Mouse (Mus musculus): Measurements from ENCODE around the gene Serpinb5.
A peak's percentile ranks its signal among the peaks of the same experiment; 100 is the strongest.
"Not testable (repeated sequence)": the region's sequence is repeated elsewhere in the genome, so short reads cannot be mapped to it uniquely, and the experiment has no call there.

The Serpinb5 gene

DNA sequence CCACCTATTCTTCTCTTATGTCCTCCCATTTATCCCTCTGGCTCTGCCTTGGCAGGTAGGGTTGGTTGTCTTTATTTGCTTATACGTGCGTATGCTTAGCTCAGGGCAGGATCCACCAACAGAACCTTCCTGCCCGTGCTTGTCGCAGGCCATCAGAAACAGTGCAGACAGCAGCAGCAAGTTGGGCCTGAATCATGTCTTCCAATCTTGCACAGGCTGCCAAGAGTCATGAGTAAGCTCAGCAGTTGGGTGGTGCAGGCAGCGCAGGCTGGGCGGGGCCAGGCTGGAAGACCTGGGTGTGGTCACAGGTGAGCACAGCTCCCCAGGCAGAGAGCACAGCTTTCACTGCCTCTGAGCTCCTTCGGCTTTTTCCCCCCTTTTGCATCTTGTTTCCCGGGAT lies at the start of gene Serpinb5:
Serpinb5 (plus strand) TSS at position 327 of the 400 bp plus-strand sequence.
- no peak for DNase-seq (ENCODE audit: inconsistent ontology term)

DNA sequence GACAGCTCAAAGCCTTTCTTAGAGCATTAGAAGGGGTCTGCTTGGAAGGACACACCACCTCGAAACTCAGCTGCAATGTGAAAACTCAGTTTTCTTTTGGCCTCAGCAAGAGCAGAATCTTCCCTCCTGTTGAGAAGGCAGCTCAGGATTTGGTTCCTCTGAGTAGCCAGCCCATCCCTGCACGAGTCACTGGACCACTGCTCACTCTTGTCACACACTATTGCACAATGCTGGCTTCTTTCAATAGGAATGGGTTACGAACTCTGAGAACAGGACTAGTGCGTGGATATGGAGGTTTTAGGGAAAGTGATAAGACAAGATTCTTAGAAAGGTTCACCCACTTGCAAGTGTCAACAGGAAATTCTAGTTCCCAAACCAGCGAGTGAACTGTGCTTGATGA lies 46.1 kb upstream of the Serpinb5 start:
- DNase-seq (ENCODE audit: inconsistent ontology term): no peak

DNA sequence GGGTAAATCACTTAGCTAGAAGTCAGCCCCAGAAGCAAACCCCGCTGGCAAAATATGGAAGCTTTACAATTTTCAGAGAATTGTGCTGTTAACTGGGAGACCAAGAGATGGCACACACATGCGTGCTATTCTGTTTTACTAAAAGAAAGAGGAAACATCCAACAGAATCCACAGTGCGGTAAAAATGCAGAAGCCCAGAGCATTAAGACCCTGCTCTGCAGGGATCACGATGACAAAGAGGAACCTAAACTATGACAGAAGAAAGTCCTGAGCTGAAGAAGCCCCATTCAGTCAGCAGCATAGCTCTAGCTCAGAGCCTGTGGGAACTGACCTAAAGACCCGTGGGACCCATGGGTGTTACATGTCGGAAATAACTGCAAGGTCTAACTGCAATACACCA lies 45.7 kb upstream of the Serpinb5 start:
- no peak for DNase-seq (ENCODE audit: inconsistent ontology term)

DNA sequence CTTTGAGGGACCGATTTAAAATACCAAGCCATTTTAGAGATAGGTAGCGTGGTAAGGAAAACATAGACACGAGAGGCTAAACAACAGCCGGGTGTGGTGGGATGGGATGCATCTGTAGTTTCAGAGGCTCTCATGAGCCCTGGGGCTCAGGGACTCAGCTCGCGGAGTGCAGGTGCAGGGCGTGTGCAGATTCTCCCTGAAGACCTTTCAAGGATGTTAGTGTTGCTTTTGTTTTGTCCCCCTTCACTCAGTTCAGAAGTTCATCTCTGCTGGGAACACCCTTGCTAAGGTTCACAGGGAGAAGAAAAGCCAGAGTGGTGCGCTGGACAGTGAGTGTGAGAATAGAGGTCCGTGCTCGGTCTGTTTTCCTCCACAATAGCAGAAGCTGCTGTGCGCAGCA lies 44.2 kb upstream of the Serpinb5 start:
- no peak for DNase-seq (ENCODE audit: inconsistent ontology term)

DNA sequence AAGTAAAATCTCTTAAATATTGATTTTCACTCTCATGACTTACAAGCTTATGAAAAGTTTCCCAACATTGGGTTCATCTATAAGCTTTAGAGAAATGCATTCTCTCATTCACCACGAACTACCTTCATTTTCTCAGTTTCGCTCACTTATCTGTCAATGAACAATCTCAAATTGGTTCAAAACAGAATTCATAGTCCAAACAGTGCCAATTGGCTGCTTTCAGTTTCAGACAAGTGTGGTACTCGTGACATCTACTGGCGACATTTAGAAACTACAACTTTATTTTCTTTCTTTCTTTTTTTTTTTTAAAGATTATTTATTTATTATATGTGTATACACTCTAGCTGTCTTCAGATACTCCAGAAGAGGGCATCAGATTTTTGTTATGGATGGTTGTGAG lies 42.6 kb upstream of the Serpinb5 start:
- DNase-seq (ENCODE audit: inconsistent ontology term): peak; percentile 25

DNA sequence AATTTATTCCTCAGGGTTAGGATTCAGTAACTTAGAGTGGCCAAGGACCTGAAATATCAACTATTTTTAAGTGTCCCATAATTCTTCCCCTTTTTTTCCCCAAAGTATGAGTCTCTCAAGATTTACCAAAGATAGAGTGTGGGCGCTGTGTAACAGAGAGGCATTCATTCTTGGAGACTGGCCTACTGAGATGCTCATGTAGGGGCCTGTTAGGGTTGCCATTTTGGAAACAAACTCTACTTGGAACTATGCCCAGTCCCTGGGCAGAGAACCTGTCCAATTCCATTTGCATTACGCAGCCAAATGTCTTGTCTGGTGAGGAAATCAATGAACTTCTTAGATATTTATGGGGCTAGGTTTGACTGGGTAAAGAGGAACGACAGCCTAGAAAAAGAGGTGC lies 38.7 kb upstream of the Serpinb5 start:
- DNase-seq (ENCODE audit: inconsistent ontology term): peak; percentile 69

DNA sequence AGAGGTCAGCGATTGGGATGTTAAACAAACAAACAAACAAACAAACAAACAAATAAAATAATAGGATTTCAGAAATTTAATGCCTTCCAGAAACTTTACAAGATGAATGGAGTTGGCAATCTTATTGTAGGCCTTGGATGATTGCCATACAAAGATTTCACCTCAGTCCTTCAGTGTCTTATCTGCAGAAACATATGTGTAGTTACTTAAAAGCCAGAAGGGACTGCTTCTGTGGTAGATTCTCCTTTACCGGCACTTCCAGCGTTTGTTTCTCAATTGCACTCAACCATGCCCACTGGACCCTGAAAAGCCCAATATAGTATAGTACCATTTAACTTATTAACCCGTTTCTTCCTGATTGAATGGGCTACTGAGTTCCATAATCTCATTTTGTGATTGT lies 32.2 kb upstream of the Serpinb5 start:
- DNase-seq (ENCODE audit: inconsistent ontology term): no peak

DNA sequence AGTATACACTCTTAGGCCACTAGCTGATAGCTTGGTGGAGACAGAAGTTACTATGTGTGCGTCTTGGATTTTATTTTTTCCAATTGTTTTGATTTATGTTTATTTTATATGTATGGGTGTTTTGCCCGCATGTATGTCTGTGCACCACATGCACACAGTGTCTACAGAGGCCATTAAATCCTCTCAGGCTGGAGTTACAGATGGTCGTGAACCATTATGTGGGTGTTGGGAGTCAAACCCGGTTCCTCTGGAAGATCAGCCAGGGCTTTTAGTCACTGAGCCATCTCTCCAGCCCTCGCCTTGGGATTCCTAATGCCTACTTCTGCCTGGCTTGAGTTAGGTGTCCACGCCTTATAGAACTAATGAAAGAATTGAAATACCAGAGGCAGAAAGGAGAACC lies 4.6 kb downstream of the Serpinb5 start:
- DNase-seq (ENCODE audit: inconsistent ontology term): no peak

DNA sequence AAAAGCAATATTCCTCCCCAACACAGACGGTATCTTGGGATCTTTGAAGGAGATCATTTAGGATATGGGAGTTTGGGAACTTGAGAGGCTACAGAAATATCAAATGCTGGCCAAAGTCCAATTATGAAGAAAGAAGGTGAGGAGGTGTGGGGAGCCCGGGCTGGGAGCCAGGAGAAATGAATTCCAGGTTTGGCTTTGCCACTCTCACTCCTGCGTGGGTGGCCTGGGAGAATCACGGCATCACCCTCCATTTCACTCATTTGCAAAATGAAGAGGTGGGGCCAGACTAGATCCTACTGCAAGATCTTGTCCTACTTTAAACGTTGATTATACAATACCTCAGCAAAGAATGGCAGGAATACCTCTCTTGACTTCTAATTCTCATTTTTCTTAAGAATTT lies 5.1 kb downstream of the Serpinb5 start:
- DNase-seq (ENCODE audit: inconsistent ontology term): peak; percentile 24

DNA sequence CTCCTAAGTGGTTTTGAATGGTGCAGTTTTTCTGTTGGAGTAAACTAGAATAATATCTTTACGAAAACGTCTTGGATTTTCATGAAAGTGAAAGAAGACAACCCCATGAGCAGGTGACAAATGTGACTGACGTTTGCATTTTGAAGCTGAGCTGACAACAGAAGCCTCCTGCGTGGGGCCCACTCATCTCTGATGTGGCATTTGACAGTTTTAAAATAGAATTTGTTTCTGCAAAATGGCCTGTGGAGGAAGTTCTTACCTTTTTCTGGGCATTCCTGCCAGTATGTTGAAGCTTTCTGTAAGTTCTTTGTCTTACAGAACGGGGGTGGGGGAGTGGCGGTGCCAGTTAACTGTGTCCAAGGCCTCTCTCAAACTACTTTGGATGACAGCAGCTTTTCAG lies 5.8 kb downstream of the Serpinb5 start:
- DNase-seq (ENCODE audit: inconsistent ontology term): no peak

DNA sequence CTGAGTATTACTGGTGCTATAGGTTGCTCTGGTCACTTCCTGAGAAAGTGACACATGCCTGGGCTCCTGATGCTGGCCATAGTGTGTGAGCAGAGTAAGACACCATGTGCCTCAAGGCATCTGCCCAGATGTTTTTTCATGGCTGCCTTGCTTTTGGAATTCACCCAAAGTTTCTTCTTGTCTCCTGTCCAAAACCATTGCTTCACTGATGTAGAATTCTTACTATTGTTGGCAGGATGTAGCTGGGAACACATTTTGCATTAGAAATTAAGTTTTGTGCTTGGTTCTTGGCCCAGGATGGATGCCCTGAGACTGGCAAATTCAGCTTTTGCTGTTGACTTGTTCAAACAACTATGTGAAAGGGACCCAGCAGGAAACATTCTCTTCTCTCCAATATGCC lies 9.0 kb downstream of the Serpinb5 start:
- peak; percentile 16 for DNase-seq (ENCODE audit: inconsistent ontology term)

DNA sequence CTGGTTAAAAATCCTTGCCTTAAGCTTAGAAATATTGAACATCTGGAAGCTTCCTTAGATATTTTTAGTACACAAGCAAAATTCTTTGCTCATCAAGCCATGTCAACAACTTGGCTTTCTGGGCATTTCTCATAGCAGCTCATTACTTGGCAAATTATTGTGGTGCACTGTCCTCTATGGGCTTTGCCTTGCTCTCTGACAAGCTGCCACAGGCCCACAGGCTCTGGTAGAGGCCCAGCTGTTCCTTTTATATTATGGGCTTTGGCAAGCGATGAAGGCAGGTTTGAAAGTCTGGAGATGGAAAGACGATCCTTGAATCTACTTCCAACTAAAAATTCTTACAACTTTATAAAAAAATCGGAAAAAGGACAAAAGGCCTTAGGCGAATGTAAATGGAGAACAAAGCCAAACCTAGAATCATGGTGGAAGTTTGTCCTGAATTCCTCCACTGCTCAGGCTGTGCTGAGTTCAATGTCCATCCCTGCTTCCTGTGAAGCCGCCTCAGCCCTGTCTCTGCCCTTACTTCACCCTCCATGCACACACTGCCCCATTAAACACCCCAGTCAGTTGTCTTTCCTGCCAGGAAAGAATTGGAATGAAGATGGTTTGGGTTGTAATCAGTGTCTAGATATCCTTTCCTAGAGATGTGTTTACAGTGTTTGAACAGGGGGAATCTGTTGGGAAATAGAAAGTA lies 14.4 kb downstream of the Serpinb5 start:
- DNase-seq (ENCODE audit: inconsistent ontology term): peak; percentile 45

DNA sequence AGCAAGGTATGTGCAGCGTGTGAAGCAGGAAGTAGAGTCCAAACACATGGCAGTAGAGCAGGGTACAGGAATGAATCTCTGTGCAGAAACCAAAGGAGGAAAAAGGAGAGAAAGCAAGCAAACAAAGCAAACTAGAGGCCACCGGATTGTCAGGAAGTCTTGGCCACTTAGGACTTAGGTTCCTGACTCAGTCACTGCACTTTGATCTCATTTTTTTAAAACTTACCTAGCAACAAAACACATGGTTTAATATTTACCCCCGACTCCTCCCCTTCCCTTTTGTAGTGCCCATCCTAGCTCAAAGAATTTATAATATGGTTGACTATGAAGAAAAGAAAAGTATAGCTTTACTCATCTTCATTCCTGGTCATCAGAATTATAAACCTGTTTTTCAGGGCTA lies 15.2 kb downstream of the Serpinb5 start:
- no peak for DNase-seq (ENCODE audit: inconsistent ontology term)

DNA sequence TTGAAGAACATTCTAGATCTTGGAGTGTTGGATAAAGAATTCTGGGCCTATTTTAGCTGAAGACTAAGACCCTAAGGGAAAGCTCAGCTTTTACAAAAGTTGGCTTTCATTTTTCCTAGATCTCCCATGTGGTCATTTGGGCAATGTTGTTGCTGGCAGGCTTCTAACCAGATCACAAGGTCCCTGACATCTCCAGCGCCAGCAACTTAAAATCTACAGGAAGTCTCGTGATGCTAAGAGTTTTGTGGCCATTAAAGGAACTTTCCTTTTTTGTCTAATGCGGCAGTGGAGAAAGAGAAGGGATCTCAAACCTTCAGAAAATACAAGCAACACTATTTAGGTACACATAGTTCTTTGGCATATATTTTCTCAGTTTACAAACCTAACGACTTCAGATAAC lies 21.8 kb downstream of the Serpinb5 start:
- DNase-seq (ENCODE audit: inconsistent ontology term): no peak

DNA sequence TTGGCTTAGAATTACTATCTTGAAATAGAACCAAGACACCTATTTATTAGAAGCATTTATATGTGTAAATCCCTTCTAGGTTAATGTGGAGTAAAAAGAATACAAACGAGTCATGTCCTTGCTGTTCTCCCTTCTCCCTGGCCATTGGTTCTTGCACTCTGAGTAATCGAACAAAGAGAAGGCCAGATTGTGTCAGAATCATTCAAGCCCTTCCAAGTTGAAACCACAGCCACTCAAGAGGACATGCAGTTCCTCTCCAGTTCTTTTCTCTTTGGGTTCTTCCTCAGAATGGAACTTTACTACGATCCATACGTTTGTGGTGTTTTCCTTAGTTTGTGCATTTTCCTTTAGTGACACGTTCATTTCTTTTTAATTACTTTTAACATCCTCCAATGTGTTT lies 22.4 kb downstream of the Serpinb5 start:
- DNase-seq (ENCODE audit: inconsistent ontology term): peak; percentile 67

DNA sequence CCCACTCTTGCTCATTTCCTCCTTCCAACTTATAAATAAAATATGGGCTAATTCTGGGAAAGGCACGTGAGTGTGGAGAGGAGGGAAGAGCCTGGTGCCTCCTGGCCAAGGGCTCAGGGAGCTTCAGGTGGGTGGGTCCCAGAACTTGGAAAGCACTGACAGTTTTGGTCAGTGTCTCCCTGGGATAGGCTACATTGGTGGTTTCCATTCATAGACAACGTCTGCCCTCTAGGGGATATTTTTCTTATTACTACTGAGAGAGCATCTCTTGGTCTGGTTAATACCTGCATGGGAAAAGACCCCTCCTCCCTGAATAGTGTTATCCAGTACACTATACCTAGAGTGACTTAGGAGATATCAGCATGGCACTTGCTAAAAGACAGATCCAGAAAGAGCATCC lies 22.8 kb downstream of the Serpinb5 start:
- peak; percentile 55 for DNase-seq (ENCODE audit: inconsistent ontology term)

DNA sequence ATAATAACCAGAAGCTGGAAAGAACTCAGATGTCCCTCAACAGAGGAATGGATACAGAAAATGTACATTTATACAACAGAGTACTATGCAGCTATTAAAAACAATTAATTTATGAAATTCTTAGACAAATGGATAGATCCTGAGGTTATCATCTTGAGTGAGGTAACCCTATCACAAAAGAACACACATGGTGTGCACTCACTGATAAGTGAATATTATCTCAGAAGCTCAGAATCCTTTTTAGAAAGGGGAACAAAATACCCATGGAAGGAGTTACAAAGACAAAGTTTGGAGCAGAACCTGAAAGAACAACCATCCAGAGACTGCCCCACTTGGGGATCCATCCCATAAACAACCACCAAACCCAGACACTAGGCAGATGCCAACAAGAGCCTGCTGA lies 34.2 kb downstream of the Serpinb5 start:
- not testable (repeated sequence) for DNase-seq (ENCODE audit: inconsistent ontology term)

DNA sequence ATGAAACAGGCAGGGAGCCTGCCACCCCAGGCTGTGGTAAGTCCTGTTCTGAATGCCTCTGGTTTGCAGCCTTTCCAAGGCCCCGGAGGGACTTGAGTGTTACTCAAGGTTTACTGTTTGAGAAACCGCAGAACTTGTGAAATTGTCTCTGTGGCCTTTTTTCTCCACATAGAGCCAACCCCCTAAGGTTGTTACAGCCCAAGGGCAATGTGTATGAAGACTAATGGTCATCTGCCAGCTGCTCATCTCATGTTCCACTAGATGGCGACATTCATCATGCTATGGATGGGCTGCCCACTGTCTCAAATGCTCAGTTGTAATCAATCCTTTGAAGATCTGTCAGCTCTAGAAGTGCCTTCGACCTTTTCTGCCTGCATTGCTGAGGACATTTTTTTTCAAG lies 40.4 kb downstream of the Serpinb5 start:
- DNase-seq (ENCODE audit: inconsistent ontology term): peak; percentile 1

DNA sequence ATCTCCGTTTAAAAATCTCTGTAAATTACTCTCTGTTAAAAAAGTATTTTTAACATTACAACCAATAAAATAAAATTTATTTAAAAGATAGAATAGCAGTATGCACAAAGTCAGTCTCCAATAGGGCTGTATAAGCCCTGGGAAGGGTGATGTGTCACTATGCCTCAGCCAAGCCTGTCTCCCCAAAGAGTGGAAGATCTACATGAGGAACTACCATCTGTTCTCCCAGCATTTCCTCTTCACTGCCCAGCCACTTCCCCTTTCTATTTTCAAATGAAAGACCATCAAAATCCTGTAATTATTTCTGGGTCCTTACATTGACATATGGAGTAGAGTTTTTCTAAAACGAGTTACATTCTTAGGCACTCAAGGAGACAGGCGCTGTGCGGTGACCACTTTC lies 71.0 kb downstream of the Serpinb5 start:
- no peak for DNase-seq (ENCODE audit: inconsistent ontology term)

Measured in Muller cell, postnatal 12 days (primary cell).